Mouse (Mus musculus) stomach, postnatal 0 days (tissue): ENCODE measurements around the gene Skap2. TPM values are rescaled to one million over a fixed set of nuclear protein-coding genes. Genes with fewer than 3 reads are reported as not detected.

Source experiments
- ATAC-seq: fragments of 200-750 bp; cut with Nextera tagmentation; 2 replicates; pipeline ENCODE4 v1.8.0; 2017; ENCODE audit not compliant: low FRiP score, low TSS enrichment
- DNase-seq: peaks from one replicate; pipeline ENCODE4 v3.0.0-alpha.2; 2016; ENCODE audit warnings: low spot score
- H3K27ac ChIP-seq: fragments of 300-500 bp; sonication (generic); replicated peaks from 2 replicates; pipeline ENCODE4 v1.5.1; 2014; ENCODE audit warnings: mild to moderate bottlenecking, control low read depth
- H3K27me3 ChIP-seq: fragments of 300-500 bp; sonication (generic); 2 replicates; pipeline ENCODE4 v1.6.1; 2014; ENCODE audit warnings: low read length; ENCODE audit not compliant: control insufficient read depth, insufficient read depth
- H3K36me3 ChIP-seq: fragments of 300-500 bp; sonication (generic); 2 replicates; pipeline ENCODE4 v1.6.1; 2014; ENCODE audit warnings: low read length, mixed read lengths; ENCODE audit not compliant: control insufficient read depth, insufficient read depth
- H3K4me1 ChIP-seq: fragments of 300-500 bp; sonication (generic); replicated peaks from 2 replicates; pipeline ENCODE4 v1.6.1; 2014; ENCODE audit warnings: antibody characterized with exemption; ENCODE audit not compliant: control insufficient read depth, insufficient read depth
- H3K4me2 ChIP-seq: fragments of 300-500 bp; sonication (generic); replicated peaks from 2 replicates; pipeline ENCODE4 v1.6.1; 2014; ENCODE audit warnings: low read depth, mild to moderate bottlenecking, control low read depth, moderate library complexity
- H3K4me3 ChIP-seq: fragments of 300-500 bp; sonication (generic); 2 replicates; pipeline ENCODE4 v1.5.1; 2014; ENCODE audit warnings: low read depth, low read length, control low read depth
- H3K9ac ChIP-seq: fragments of 300-500 bp; sonication (generic); 2 replicates; pipeline ENCODE4 v1.6.1; 2014; ENCODE audit warnings: mild to moderate bottlenecking, low read length, control low read depth, mixed read lengths
- H3K9me3 ChIP-seq: fragments of 300-500 bp; sonication (generic); 2 replicates; pipeline ENCODE4 v1.6.1; 2016; ENCODE audit warnings: low read length; ENCODE audit not compliant: control insufficient read depth
- CTCF ChIP-seq: IDR thresholded peaks from 2 replicates; pipeline ENCODE4 v1.5.1; 2016; ENCODE audit warnings: antibody characterized with exemption, low read depth, mild to moderate bottlenecking, moderate library complexity
- EP300 ChIP-seq: optimal IDR thresholded peaks from 2 replicates; pipeline ENCODE3; 2016; ENCODE audit warnings: antibody characterized with exemption
- WGBS: fragments of 180-500 bp; shearing (Covaris S2); extraction: QIAGEN DNeasy Blood & Tissue Kit; methylation state at CpG from one replicate; pipeline ENCODE4 v1.1.7; 2014; 5-methylcytosine and 5-hydroxymethylcytosine counted together
- polyA plus RNA-seq: library from polyadenylated mRNA; unstranded; fragments of >200 nt; fragmentation: Nextera tagmentation; extraction: Ambion mirVana; gene quantifications from 2 replicates; pipeline ENCODE4 v1.2.1, GENCODE M21; 2015

Gene Skap2
- polyA plus RNA-seq, 1 experiment from 2014 or later: 27.3 TPM

- no peak overlapping the region for H3K9ac ChIP-seq
- DNase-seq (no peak), ATAC-seq (no peak)
- 85% methylated on average over 4 of the region's 4 CpGs for WGBS
- no peaks in the 10 kb centered on the region for H3K9me3 ChIP-seq
- H3K27me3 ChIP-seq: no peaks in the 10 kb centered on the region
- no peaks in the 10 kb centered on the region for H3K4me1 ChIP-seq
- no peak overlapping the region for H3K4me3 ChIP-seq
- no peak overlapping the region for H3K4me2 ChIP-seq
- no peak overlapping the region for H3K27ac ChIP-seq
- no peaks in the 10 kb centered on the region for H3K36me3 ChIP-seq
- TF ChIP-seq EP300: no peak
These were observed 13.2 kb downstream of the Skap2 start for GRCm38 (mm10) chr6:51999157-51999478.

GRCm38 (mm10) chr6:51998409-51999156, 13.8 kb downstream of the Skap2 start:
- no peaks in the 10 kb centered on the region for H3K4me1 ChIP-seq
- H3K4me2 ChIP-seq: no peak overlapping the region

GRCm38 (mm10) chr6:51987999-51988398, 24.4 kb downstream of the Skap2 start:
- Histone ChIP-seq H3K36me3 (no peaks in the 10 kb centered on the region), H3K4me3 (no peak overlapping the region), H3K4me2 (no peak overlapping the region), H3K27me3 (no peaks in the 10 kb centered on the region), H3K27ac (no peak overlapping the region), H3K9me3 (no peaks in the 10 kb centered on the region), H3K4me1 (no peaks in the 10 kb centered on the region), H3K9ac (no peak overlapping the region)
- TF ChIP-seq EP300: no peak
- no peak for TF ChIP-seq CTCF
- no peak for DNase-seq
- no peak for ATAC-seq
- WGBS: 77% methylated on average over 2 of the region's 2 CpGs

More at GRCm38 (mm10) chr6:51998409-51999156, 13.8 kb downstream of the Skap2 start:
- DNase-seq: no peak
- 67% methylated on average over 7 of the region's 7 CpGs for WGBS
- Histone ChIP-seq H3K9ac (no peak overlapping the region), H3K9me3 (no peaks in the 10 kb centered on the region), H3K36me3 (no peaks in the 10 kb centered on the region), H3K27me3 (no peaks in the 10 kb centered on the region), H3K4me3 (no peak overlapping the region), H3K27ac (no peak overlapping the region)
- no peak for ATAC-seq
- TF ChIP-seq EP300 (no peak), CTCF (peak; percentile 77)

GRCm38 (mm10) chr6:51977638-51978037, 34.7 kb downstream of the Skap2 start:
- H3K27ac ChIP-seq: no peak overlapping the region
- H3K36me3 ChIP-seq: no peaks in the 10 kb centered on the region
- no peak overlapping the region for H3K4me3 ChIP-seq
- no peaks in the 10 kb centered on the region for H3K27me3 ChIP-seq
- TF ChIP-seq EP300 (no peak), CTCF (no peak)
- H3K4me1 ChIP-seq: no peaks in the 10 kb centered on the region
- H3K4me2 ChIP-seq: no peak overlapping the region
- ATAC-seq (no peak), DNase-seq (no peak)
- no peak overlapping the region for H3K9ac ChIP-seq
- WGBS: 79% methylated on average over 3 of the region's 3 CpGs
- H3K9me3 ChIP-seq: no peaks in the 10 kb centered on the region

- no peak overlapping the region for H3K9ac ChIP-seq
- H3K36me3 ChIP-seq: no peaks in the 10 kb centered on the region
- no peak overlapping the region for H3K4me2 ChIP-seq
- no peaks in the 10 kb centered on the region for H3K27me3 ChIP-seq
- no peak overlapping the region for H3K27ac ChIP-seq
- ATAC-seq (no peak), DNase-seq (no peak)
- H3K9me3 ChIP-seq: no peaks in the 10 kb centered on the region
- no peak overlapping the region for H3K4me3 ChIP-seq
- no peaks in the 10 kb centered on the region for H3K4me1 ChIP-seq
- 37% methylated on average over 4 of the region's 4 CpGs for WGBS
- TF ChIP-seq EP300 (no peak), CTCF (no peak)
These were observed 36.6 kb downstream of the Skap2 start for GRCm38 (mm10) chr6:51975751-51976150.

GRCm38 (mm10) chr6:51958992-51959391, 53.4 kb downstream of the Skap2 start:
- Histone ChIP-seq H3K4me1 (no peaks in the 10 kb centered on the region), H3K27ac (no peak overlapping the region), H3K9ac (no peak overlapping the region), H3K4me3 (no peak overlapping the region), H3K27me3 (no peaks in the 10 kb centered on the region), H3K9me3 (no peaks in the 10 kb centered on the region), H3K4me2 (no peak overlapping the region), H3K36me3 (no peaks in the 10 kb centered on the region)
- no peak for ATAC-seq
- TF ChIP-seq EP300: no peak
- no peak for DNase-seq
- WGBS: 49% methylated on average over 4 of the region's 4 CpGs
